Mouse (Mus musculus): ENCODE data around the gene Hist2h2ac. TPM values are rescaled to one million over a fixed set of nuclear protein-coding genes. Genes with fewer than 3 reads are reported as not detected.
A peak's percentile ranks its signal among the peaks of the same experiment; 100 is the strongest.

The Hist2h2ac gene
- polyA plus RNA-seq, 1 experiment = 4.3 TPM

DNA sequence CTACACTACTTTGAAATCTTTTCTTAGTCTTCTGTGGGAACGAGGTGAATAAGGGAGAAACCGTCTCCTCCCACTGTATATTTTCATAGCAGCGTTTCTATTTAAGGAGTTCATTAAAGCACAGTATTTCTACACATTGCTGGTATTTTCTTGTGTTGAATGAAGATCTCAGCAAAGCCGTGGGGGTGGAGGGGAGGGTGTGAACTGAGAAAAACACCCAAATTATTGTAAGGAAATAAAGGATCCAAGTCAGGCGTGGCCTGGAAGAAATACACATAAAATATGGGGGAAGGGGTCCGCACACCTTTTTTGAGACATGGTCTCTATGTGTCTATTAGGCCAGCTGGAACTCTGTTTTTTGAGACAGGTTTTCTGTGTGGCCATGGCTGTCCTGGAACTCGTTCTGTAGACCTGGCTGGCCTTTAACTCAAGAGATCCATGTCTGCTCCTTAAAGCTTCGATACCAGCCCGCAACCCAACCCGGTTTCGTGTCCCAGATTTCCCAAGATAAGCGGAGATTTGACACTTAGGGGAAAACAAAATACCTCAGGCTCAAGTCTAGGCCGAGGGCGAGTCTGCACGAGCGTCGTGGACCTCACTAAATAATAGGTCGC, 49.0 kb downstream of the Hist2h2ac start:
- Histone ChIP-seq H3K4me1 (ENCODE audit: control insufficient read depth, insufficient read depth, low read length) (peaks cover 5% of the 10 kb centered on the region), H3K27me3 (ENCODE audit: control insufficient read depth, insufficient read depth, low read length, poor library complexity, severe bottlenecking) (no peaks in the 10 kb centered on the region), H3K4me3 (ENCODE audit: low read depth, low read length) (peak overlapping the region; percentile 93), H3K9ac (ENCODE audit: low read depth, poor library complexity, severe bottlenecking) (peak overlapping the region; percentile 62), H3K9me3 (replicated peaks; ENCODE audit: control insufficient read depth, insufficient read depth, low read length, poor library complexity, severe bottlenecking) (no peaks in the 10 kb centered on the region), H3K36me3 (ENCODE audit: control insufficient read depth, insufficient read depth, low read length, poor library complexity, severe bottlenecking) (peaks cover 29% of the 10 kb centered on the region), H3K27ac (ENCODE audit: insufficient read depth, low read length) (peak overlapping the region; percentile 85)
- TF ChIP-seq CTCF (IDR thresholded peaks at IDR 0.05; ENCODE audit: low read depth, low read length) (no peak), POLR2A (IDR thresholded peaks at IDR 0.05; ENCODE audit: insufficient read depth, low read length) (no peak), EP300 (IDR thresholded peaks at IDR 0.05; ENCODE audit: insufficient read depth, low read depth, low read length) (no peak)

DNA sequence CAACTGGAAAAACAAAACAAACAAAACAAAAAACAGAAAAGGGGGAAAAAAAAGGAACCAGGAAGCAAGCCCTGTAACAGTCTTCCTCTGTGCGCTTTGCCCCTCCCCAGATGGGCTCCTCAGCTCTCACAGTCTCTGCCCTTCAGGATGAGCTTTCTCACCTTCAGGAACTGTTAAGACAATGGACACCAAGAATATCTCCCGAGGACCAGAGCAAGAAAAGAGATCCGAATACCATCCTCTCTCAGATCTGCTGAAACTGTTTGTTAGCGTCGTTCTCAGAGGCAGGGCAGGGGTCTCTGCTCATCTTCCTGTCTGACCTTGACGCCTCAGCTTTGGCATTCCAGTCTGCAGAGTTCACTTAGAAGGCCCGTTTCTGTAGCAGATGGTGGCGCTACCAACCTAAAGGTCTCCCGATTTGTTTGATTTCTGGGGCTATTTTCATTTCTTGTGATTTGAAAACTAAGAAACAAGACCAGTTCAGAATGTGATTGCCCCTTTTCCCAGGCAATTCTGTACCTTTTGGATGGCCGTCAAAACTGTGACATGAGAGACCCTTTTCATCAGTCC, 49.6 kb downstream of the Hist2h2ac start:
- Histone ChIP-seq H3K27me3 (ENCODE audit: control insufficient read depth, insufficient read depth, low read length, poor library complexity, severe bottlenecking) (no peaks in the 10 kb centered on the region), H3K9ac (ENCODE audit: low read depth, poor library complexity, severe bottlenecking) (peak overlapping the region; percentile 62), H3K4me3 (ENCODE audit: low read depth, low read length) (no peak overlapping the region), H3K9me3 (replicated peaks; ENCODE audit: control insufficient read depth, insufficient read depth, low read length, poor library complexity, severe bottlenecking) (no peaks in the 10 kb centered on the region), H3K27ac (ENCODE audit: insufficient read depth, low read length) (peak overlapping the region; percentile 85), H3K36me3 (ENCODE audit: control insufficient read depth, insufficient read depth, low read length, poor library complexity, severe bottlenecking) (peaks cover 23% of the 10 kb centered on the region), H3K4me1 (ENCODE audit: control insufficient read depth, insufficient read depth, low read length) (peaks cover 5% of the 10 kb centered on the region)
- no peak for TF ChIP-seq CTCF (IDR thresholded peaks at IDR 0.05; ENCODE audit: low read depth, low read length)
- TF ChIP-seq POLR2A (IDR thresholded peaks at IDR 0.05; ENCODE audit: insufficient read depth, low read length) = no peak
- no peak for TF ChIP-seq EP300 (IDR thresholded peaks at IDR 0.05; ENCODE audit: insufficient read depth, low read depth, low read length)

Other genes with a start within 250 kb of the Hist2h2ac start
- gene Plekho1, start 224.9 kb downstream of the Hist2h2ac start, polyA plus RNA-seq (2011; ENCODE audit: insufficient read depth, insufficient read length, low read depth, missing spikeins) = 9.2 and 15.0 TPM in 2 replicates
- gene Vps45, start 162.4 kb downstream of the Hist2h2ac start, polyA plus RNA-seq (2011; ENCODE audit: insufficient read depth, insufficient read length, low read depth, missing spikeins) = 12.6 and 14.2 TPM in 2 replicates
- 42.5 and 42.7 TPM in 2 replicates for gene Otud7b, start 116.4 kb downstream of the Hist2h2ac start, polyA plus RNA-seq (2011; ENCODE audit: insufficient read depth, insufficient read length, low read depth, missing spikeins)
- gene Mtmr11, start 58.9 kb downstream of the Hist2h2ac start, polyA plus RNA-seq (2011; ENCODE audit: insufficient read depth, insufficient read length, low read depth, missing spikeins) = 4.3 and 7.4 TPM in 2 replicates
- 81.7 and 90.5 TPM in 2 replicates for gene Sf3b4, start 48.5 kb downstream of the Hist2h2ac start, polyA plus RNA-seq (2011; ENCODE audit: insufficient read depth, insufficient read length, low read depth, missing spikeins)
- gene Sv2a, start 39.7 kb downstream of the Hist2h2ac start, polyA plus RNA-seq (2011; ENCODE audit: insufficient read depth, insufficient read length, low read depth, missing spikeins) = 4.5 and 4.9 TPM in 2 replicates
- gene Bola1, start 1.2 kb downstream of the Hist2h2ac start, polyA plus RNA-seq (2011; ENCODE audit: insufficient read depth, insufficient read length, low read depth, missing spikeins) = 18.1 and 27.8 TPM in 2 replicates
- gene Hist2h2ab, start 1.0 kb downstream of the Hist2h2ac start, polyA plus RNA-seq (2011; ENCODE audit: insufficient read depth, insufficient read length, low read depth, missing spikeins) = not detected in 2 replicates
- gene Hist2h2be, start 239 bp upstream of the Hist2h2ac start, polyA plus RNA-seq (2011; ENCODE audit: insufficient read depth, insufficient read length, low read depth, missing spikeins) = 1.3 and 2.0 TPM in 2 replicates
- gene Hist2h3c2, start 18.2 kb upstream of the Hist2h2ac start, polyA plus RNA-seq (2011; ENCODE audit: insufficient read depth, insufficient read length, low read depth, missing spikeins) = 23.1 and 41.5 TPM in 2 replicates
- 17.2 and 30.9 TPM in 2 replicates for gene Hist2h2aa2, start 19.4 kb upstream of the Hist2h2ac start, polyA plus RNA-seq (2011; ENCODE audit: insufficient read depth, insufficient read length, low read depth, missing spikeins)
- not detected in 2 replicates for gene Hist2h2aa1, start 24.6 kb upstream of the Hist2h2ac start, polyA plus RNA-seq (2011; ENCODE audit: insufficient read depth, insufficient read length, low read depth, missing spikeins)
- 1.3 and 3.0 TPM in 2 replicates for gene Hist2h3c1, start 25.8 kb upstream of the Hist2h2ac start, polyA plus RNA-seq (2011; ENCODE audit: insufficient read depth, insufficient read length, low read depth, missing spikeins)
- gene Hist2h4, start 42.4 kb upstream of the Hist2h2ac start, polyA plus RNA-seq (2011; ENCODE audit: insufficient read depth, insufficient read length, low read depth, missing spikeins) = 3.6 and 4.0 TPM in 2 replicates
- gene Hist2h3b, start 47.8 kb upstream of the Hist2h2ac start, polyA plus RNA-seq (2011; ENCODE audit: insufficient read depth, insufficient read length, low read depth, missing spikeins) = 7.7 and 11.1 TPM in 2 replicates
- gene Hist2h2bb, start 48.9 kb upstream of the Hist2h2ac start, polyA plus RNA-seq (2011; ENCODE audit: insufficient read depth, insufficient read length, low read depth, missing spikeins) = 33.9 and 35.8 TPM in 2 replicates
- gene Fcgr1, start 73.1 kb upstream of the Hist2h2ac start, polyA plus RNA-seq (2011; ENCODE audit: insufficient read depth, insufficient read length, low read depth, missing spikeins) = not detected in 2 replicates
- gene BC107364, start 231.4 kb upstream of the Hist2h2ac start, polyA plus RNA-seq (2011; ENCODE audit: insufficient read depth, insufficient read length, low read depth, missing spikeins) = 4.6 TPM in 2 replicates

Data from ES-Bruce4 (cell line).